Mouse (Mus musculus): Measurements from ENCODE around the gene Golm1. TPM values are rescaled to one million over a fixed set of nuclear protein-coding genes. Genes with fewer than 3 reads are reported as not detected.
"Not testable (repeated sequence)": the region's sequence is repeated elsewhere in the genome, so short reads cannot be mapped to it uniquely, and the experiment has no call there.

The Golm1 gene
- polyA plus RNA-seq, 2 experiments: 27.8 to 43.2 TPM

DNA sequence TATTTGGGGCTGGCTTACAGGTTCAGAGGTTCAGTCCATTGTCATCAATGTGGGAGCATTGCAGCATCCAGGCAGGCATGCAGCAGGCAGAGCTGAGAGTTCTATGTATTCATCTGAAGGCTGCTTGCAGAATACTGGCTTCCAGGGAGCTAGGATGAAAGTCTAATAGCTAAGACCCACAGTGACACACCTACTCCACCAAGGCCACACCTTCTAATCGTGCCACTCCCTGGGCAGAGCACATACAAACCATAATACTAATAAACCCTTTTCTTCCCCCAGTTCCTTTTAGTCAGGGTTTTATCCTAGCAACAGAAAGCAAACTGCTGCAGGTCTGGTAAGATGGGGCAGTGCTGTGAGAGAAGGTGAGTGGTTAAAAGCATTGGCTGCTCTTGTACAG, 83.0 kb downstream of the Golm1 start:
- TF ChIP-seq POLR2A (IDR thresholded peaks at IDR 0.05; ENCODE audit: borderline replicate concordance, extremely low read depth, insufficient read depth, insufficient read length): no peak
- 100% methylated on average over 1 of the region's 1 CpGs for WGBS
- Histone ChIP-seq H3K36me3 (ENCODE audit: control insufficient read depth, insufficient read depth, low read length) (peaks cover 65% of the 10 kb centered on the region), H3K4me1 (ENCODE audit: control insufficient read depth, insufficient read depth, low read length) (peaks cover under 1% of the 10 kb centered on the region; the same call in 1 of the 2 replicates), H3K27ac (replicated peaks; ENCODE audit: low read depth, low read length) (no peak overlapping the region), H3K9me3 (ENCODE audit: control insufficient read depth, low read length) (no peaks in the 10 kb centered on the region), H3K27me3 (ENCODE audit: control insufficient read depth, insufficient read depth, low read length) (no peaks in the 10 kb centered on the region), H3K4me3 (replicated peaks; ENCODE audit: low read length) (no peak overlapping the region), H3K4me2 (replicated peaks; ENCODE audit: low read depth, low read length, severe bottlenecking) (no peak overlapping the region), H3K9ac (ENCODE audit: low read depth, low read length, severe bottlenecking) (no peak overlapping the region)
- DNase-seq (ENCODE audit: low spot score) (no peak), ATAC-seq (ENCODE audit: low FRiP score, low read depth) (no peak)

DNA sequence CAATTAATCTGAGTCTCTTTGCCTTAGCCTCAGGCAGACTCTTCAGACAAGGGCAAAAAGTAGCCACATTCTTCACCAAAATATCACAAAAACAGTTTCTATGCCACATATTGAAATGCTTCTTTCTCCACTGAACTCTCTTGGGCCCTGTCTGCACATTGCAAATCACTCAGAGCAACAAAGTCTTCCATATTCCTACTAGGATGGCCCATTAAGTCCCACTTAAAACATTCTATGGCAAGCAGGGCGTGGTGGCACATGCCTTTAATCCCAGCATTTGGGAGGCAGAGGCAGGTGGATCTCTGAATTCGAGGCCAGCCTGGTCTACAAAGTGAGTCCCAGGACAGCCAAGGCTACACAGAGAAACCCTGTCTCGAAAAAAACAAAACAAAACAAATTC, 83.6 kb downstream of the Golm1 start:
- H3K4me3 ChIP-seq (replicated peaks; ENCODE audit: low read length); ATAC-seq (ENCODE audit: low FRiP score, low read depth); H3K27ac ChIP-seq (replicated peaks; ENCODE audit: low read depth, low read length); H3K27me3 ChIP-seq (ENCODE audit: control insufficient read depth, insufficient read depth, low read length); DNase-seq (ENCODE audit: low spot score); H3K4me2 ChIP-seq (replicated peaks; ENCODE audit: low read depth, low read length, severe bottlenecking); H3K9me3 ChIP-seq (ENCODE audit: control insufficient read depth, low read length); H3K9ac ChIP-seq (ENCODE audit: low read depth, low read length, severe bottlenecking); H3K4me1 ChIP-seq (ENCODE audit: control insufficient read depth, insufficient read depth, low read length): not testable (repeated sequence)
- WGBS: 92% methylated on average over 3 of the region's 3 CpGs
- H3K36me3 ChIP-seq (ENCODE audit: control insufficient read depth, insufficient read depth, low read length): peaks cover 65% of the 10 kb centered on the region

GRCm38 (mm10) chr13:59590691-59591090, 84.9 kb downstream of the Golm1 start:
- Histone ChIP-seq H3K27ac (replicated peaks; ENCODE audit: low read depth, low read length) (no peak overlapping the region), H3K4me1 (ENCODE audit: control insufficient read depth, insufficient read depth, low read length) (peaks cover 17% of the 10 kb centered on the region; the same call in 1 of the 2 replicates), H3K4me3 (replicated peaks; ENCODE audit: low read length) (no peak overlapping the region), H3K36me3 (ENCODE audit: control insufficient read depth, insufficient read depth, low read length) (peaks cover 52% of the 10 kb centered on the region), H3K9me3 (ENCODE audit: control insufficient read depth, low read length) (no peaks in the 10 kb centered on the region), H3K9ac (ENCODE audit: low read depth, low read length, severe bottlenecking) (no peak overlapping the region), H3K4me2 (replicated peaks; ENCODE audit: low read depth, low read length, severe bottlenecking) (no peak overlapping the region), H3K27me3 (ENCODE audit: control insufficient read depth, insufficient read depth, low read length) (no peaks in the 10 kb centered on the region)
- no peak for TF ChIP-seq POLR2A (IDR thresholded peaks at IDR 0.05; ENCODE audit: borderline replicate concordance, extremely low read depth, insufficient read depth, insufficient read length)
- 94% methylated on average over 4 of the region's 4 CpGs for WGBS
- no peak for ATAC-seq (ENCODE audit: low FRiP score, low read depth)
- DNase-seq (ENCODE audit: low spot score): no peak

GRCm38 (mm10) chr13:59589672-59590071, 85.9 kb downstream of the Golm1 start:
- H3K9me3 ChIP-seq (ENCODE audit: control insufficient read depth, low read length): no peaks in the 10 kb centered on the region
- no peak overlapping the region for H3K4me3 ChIP-seq (replicated peaks; ENCODE audit: low read length)
- no peak overlapping the region for H3K9ac ChIP-seq (ENCODE audit: low read depth, low read length, severe bottlenecking)
- H3K4me1 ChIP-seq (ENCODE audit: control insufficient read depth, insufficient read depth, low read length): peaks cover 17% of the 10 kb centered on the region; the same call in 1 of the 2 replicates
- ATAC-seq (ENCODE audit: low FRiP score, low read depth) (no peak), DNase-seq (ENCODE audit: low spot score) (no peak)
- H3K27ac ChIP-seq (replicated peaks; ENCODE audit: low read depth, low read length): no peak overlapping the region
- no peaks in the 10 kb centered on the region for H3K27me3 ChIP-seq (ENCODE audit: control insufficient read depth, insufficient read depth, low read length)
- H3K36me3 ChIP-seq (ENCODE audit: control insufficient read depth, insufficient read depth, low read length): peaks cover 49% of the 10 kb centered on the region
- 88% methylated on average over 4 of the region's 4 CpGs for WGBS
- no peak for TF ChIP-seq POLR2A (IDR thresholded peaks at IDR 0.05; ENCODE audit: borderline replicate concordance, extremely low read depth, insufficient read depth, insufficient read length)
- no peak overlapping the region for H3K4me2 ChIP-seq (replicated peaks; ENCODE audit: low read depth, low read length, severe bottlenecking)

DNA sequence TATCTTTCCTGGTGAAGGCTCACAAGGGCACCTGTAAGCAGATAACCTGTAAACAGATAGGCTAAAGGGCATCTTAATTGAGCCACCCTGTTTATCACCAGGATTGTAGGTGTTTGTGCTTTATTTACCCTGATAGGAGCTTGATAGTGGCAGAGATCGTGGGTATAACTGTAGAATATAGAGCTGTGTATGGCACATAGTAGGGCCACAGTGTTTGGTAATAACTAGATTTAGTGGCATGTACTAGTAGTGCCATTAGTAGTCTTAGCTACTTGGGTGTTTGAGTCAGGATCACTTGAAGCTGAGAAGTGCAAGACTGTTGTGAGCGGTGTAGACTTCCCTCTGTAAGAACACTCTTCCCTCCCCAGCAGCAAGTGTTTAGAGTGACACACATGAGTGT, 88.4 kb downstream of the Golm1 start:
- Histone ChIP-seq H3K9me3 (ENCODE audit: control insufficient read depth, low read length) (no peaks in the 10 kb centered on the region), H3K27ac (replicated peaks; ENCODE audit: low read depth, low read length) (no peak overlapping the region), H3K27me3 (ENCODE audit: control insufficient read depth, insufficient read depth, low read length) (no peaks in the 10 kb centered on the region), H3K4me1 (ENCODE audit: control insufficient read depth, insufficient read depth, low read length) (peaks cover 19% of the 10 kb centered on the region; the same call in 1 of the 2 replicates), H3K4me3 (replicated peaks; ENCODE audit: low read length) (no peak overlapping the region), H3K4me2 (replicated peaks; ENCODE audit: low read depth, low read length, severe bottlenecking) (peak overlapping the region; percentile 2; the same call in 1 of the 2 replicates), H3K36me3 (ENCODE audit: control insufficient read depth, insufficient read depth, low read length) (peaks cover 33% of the 10 kb centered on the region), H3K9ac (ENCODE audit: low read depth, low read length, severe bottlenecking) (peak overlapping the region; percentile 16; the same call in 1 of the 2 replicates)
- no peak for TF ChIP-seq POLR2A (IDR thresholded peaks at IDR 0.05; ENCODE audit: borderline replicate concordance, extremely low read depth, insufficient read depth, insufficient read length)
- no peak for DNase-seq (ENCODE audit: low spot score)
- no peak for ATAC-seq (ENCODE audit: low FRiP score, low read depth)
- 95% methylated on average over 2 of the region's 2 CpGs for WGBS

DNA sequence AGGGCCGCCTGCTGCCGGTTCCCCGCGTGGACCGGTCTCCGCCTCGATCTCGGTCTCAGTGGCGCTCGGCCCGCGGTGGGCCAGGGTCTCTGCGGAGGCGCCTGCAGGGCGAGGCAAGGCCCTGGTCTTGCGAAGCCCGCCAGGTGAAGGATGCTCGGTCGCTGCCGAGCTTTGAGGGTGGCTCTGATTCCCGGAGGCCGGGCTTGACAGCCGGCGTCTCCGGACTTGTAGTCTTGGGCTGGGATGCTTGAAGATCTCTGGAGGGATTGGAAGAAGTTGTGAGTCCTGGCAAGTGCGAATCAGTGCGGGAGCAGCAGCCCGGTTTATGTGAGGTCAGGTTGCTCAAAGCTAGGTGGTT, 90.0 kb downstream of the Golm1 start:
- 0% methylated on average over 23 of the region's 28 CpGs for WGBS
- Histone ChIP-seq H3K9me3 (ENCODE audit: control insufficient read depth, low read length) (no peaks in the 10 kb centered on the region), H3K4me2 (replicated peaks; ENCODE audit: low read depth, low read length, severe bottlenecking) (peak overlapping the region; percentile 67), H3K4me3 (replicated peaks; ENCODE audit: low read length) (peak overlapping the region; percentile 96), H3K27me3 (ENCODE audit: control insufficient read depth, insufficient read depth, low read length) (no peaks in the 10 kb centered on the region), H3K27ac (replicated peaks; ENCODE audit: low read depth, low read length) (peak overlapping the region; percentile 70), H3K4me1 (ENCODE audit: control insufficient read depth, insufficient read depth, low read length) (peaks cover 19% of the 10 kb centered on the region; the same call in 1 of the 2 replicates), H3K36me3 (ENCODE audit: control insufficient read depth, insufficient read depth, low read length) (peaks cover 20% of the 10 kb centered on the region), H3K9ac (ENCODE audit: low read depth, low read length, severe bottlenecking) (peak overlapping the region; percentile 86)
- TF ChIP-seq POLR2A (IDR thresholded peaks at IDR 0.05; ENCODE audit: borderline replicate concordance, extremely low read depth, insufficient read depth, insufficient read length): no peak
- no peak for DNase-seq (ENCODE audit: low spot score)
- no peak for ATAC-seq (ENCODE audit: low FRiP score, low read depth)

Data from limb, embryonic 14.5 days (tissue).